Mouse (Mus musculus) kidney, embryonic 16.5 days (tissue): Measurements from ENCODE around the gene Bckdhb. TPM values are rescaled to one million over a fixed set of nuclear protein-coding genes. Genes with fewer than 3 reads are reported as not detected.
A peak's percentile ranks its signal among the peaks of the same experiment; 100 is the strongest.

ENCODE experiments used
- ATAC-seq: fragments of 200-750 bp; cut with Nextera tagmentation; 2 replicates; pipeline ENCODE4 v1.8.0; 2017; ENCODE audit warnings: moderate TSS enrichment; ENCODE audit not compliant: low FRiP score, low TSS enrichment
- H3K27ac ChIP-seq: fragments of 300-500 bp; sonication (generic); 2 replicates; pipeline ENCODE4 v1.5.1; 2014; ENCODE audit warnings: low read length
- H3K27me3 ChIP-seq: fragments of 300-500 bp; sonication (generic); 2 replicates; pipeline ENCODE4 v1.6.1; 2014; ENCODE audit warnings: low read length, control low read depth, mixed read lengths; ENCODE audit not compliant: insufficient read depth
- H3K36me3 ChIP-seq: fragments of 300-500 bp; sonication (generic); 2 replicates; pipeline ENCODE4 v1.6.1; 2014; ENCODE audit warnings: low read length, control low read depth, mixed read lengths; ENCODE audit not compliant: insufficient read depth
- H3K4me1 ChIP-seq: fragments of 300-500 bp; sonication (generic); 2 replicates; pipeline ENCODE4 v1.6.1; 2014; ENCODE audit warnings: low read length, control low read depth, mixed read lengths; ENCODE audit not compliant: insufficient read depth
- H3K4me2 ChIP-seq: fragments of 300-500 bp; sonication (generic); replicated peaks from 2 replicates; pipeline ENCODE4 v1.6.1; 2014; ENCODE audit warnings: low read depth, low read length
- H3K4me3 ChIP-seq: fragments of 300-500 bp; sonication (generic); 2 replicates; pipeline ENCODE4 v1.5.1; 2014; ENCODE audit warnings: mild to moderate bottlenecking, low read length
- H3K9ac ChIP-seq: fragments of 300-500 bp; sonication (generic); replicated peaks from 2 replicates; pipeline ENCODE4 v1.6.1; 2014; ENCODE audit warnings: low read length
- H3K9me3 ChIP-seq: fragments of 300-500 bp; sonication (generic); 2 replicates; pipeline ENCODE4 v1.6.1; 2016; ENCODE audit warnings: low read length, control low read depth
- WGBS: fragments of 180-500 bp; shearing (Covaris S2); extraction: QIAGEN DNeasy Blood & Tissue Kit; methylation state at CpG from one replicate; pipeline ENCODE4 v1.1.7; 2014; 5-methylcytosine and 5-hydroxymethylcytosine counted together
- polyA plus RNA-seq: library from polyadenylated mRNA; unstranded; fragments of >200 nt; fragmentation: Nextera tagmentation; extraction: Ambion mirVana; gene quantifications from 2 replicates; pipeline ENCODE4 v1.2.1, GENCODE M21; 2015

Gene Bckdhb
- polyA plus RNA-seq, result 51.2 and 57.0 TPM in 2 replicates

DNA sequence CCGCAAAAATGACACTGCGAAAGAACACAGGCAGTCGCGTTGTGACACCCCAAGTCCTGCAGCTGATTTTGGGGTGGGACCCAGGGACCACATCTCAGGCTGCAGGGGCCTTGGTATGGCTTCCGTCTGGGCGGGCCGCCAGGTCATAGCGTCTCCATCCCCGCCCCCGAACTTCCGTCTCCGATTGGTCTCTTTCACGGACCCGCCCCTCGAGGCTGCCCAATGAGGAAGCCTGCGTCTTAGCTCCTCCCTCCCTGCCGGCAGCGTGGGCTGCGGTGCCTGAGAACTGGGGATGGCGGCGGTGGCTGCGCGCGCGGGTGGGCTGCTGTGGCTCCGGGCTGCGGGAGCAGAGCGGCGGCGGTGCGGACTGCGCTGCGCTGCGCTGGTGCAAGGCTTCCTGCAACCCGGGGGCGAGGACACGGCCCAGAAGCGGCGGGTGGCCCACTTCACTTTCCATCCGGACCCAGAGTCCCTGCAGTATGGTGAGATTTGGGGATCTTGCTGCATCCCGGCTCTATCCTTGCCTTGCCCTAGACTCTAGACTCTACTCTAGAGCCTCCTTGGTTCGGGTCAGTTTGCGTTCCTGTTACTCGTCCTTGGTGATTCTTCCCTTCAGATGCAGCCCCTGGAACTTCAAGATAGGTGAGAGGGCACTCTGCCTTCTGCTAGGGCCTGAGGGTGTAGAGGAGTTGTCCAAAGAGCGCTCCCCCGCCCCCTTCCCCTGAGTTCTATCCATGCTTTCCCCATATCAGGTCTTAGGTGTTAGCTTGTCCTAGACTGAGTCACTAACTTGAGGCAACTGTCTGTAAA is at the start of gene Bckdhb:
Bckdhb (plus strand) TSS at position 268 of the 810 bp plus-strand sequence.
- Histone ChIP-seq H3K36me3 (no peaks in the 10 kb centered on the region), H3K9ac (peak within 1 kb of the TSS; percentile 83), H3K27me3 (no peaks in the 10 kb centered on the region), H3K4me1 (peaks cover 5% of the 10 kb centered on the region), H3K4me2 (peak within 1 kb of the TSS; percentile 82), H3K9me3 (no peaks in the 10 kb centered on the region), H3K4me3 (peak within 1 kb of the TSS; percentile 82), H3K27ac (no peak within 1 kb of the TSS)
- 1% methylated on average over 46 of the region's 46 CpGs for WGBS
- ATAC-seq, result peak; percentile 99

DNA sequence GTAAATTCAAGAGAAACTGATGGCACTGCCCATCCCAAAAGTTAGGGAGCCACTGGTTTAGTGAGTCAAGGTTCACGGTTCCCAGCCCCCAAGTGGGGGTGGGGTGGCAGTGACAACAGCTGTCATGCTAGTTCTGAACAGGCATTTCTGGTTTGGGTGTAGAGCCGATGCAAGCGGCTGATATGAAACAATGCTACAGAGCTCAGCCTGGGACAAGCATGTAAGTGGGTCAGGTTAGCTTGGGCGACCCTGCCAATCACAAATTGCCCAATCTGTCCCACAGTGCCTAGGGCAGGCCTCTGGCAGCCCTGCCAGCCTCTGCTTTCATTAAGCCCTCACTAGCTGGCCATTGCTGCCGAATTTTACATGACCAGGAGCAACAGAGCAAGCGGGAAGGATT is 42.8 kb upstream of the Bckdhb start:
- 84% methylated on average over 6 of the region's 6 CpGs for WGBS
- H3K9me3 ChIP-seq, result no peaks in the 10 kb centered on the region
- H3K9ac ChIP-seq, result no peak overlapping the region
- ATAC-seq, result no peak
- H3K4me2 ChIP-seq, result no peak overlapping the region
- H3K36me3 ChIP-seq, result no peaks in the 10 kb centered on the region
- H3K4me1 ChIP-seq, result no peaks in the 10 kb centered on the region
- no peaks in the 10 kb centered on the region for H3K27me3 ChIP-seq
- H3K27ac ChIP-seq, result no peak overlapping the region
- H3K4me3 ChIP-seq, result no peak overlapping the region

DNA sequence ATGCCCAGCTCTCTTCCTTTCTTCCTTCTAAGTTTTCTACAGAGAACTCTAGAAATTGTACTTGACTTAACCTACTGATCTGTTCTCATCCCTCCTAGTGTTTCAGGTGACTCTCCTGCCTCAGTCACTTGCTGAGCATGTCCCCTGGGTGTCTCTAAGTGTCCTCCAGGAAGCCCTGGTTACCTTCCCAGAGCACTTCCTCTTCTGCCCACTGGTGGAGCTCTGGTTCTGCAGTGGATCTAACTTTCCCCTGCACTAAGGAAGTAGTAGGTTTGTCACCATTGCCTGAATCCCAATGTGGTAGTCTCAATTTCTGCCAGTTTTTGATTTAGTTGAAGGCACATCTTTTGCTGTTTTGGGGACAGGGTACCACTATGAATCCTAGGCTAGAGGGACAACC is 38.8 kb upstream of the Bckdhb start:
- Histone ChIP-seq H3K9me3 (no peaks in the 10 kb centered on the region), H3K27me3 (no peaks in the 10 kb centered on the region), H3K9ac (no peak overlapping the region), H3K27ac (no peak overlapping the region), H3K4me1 (no peaks in the 10 kb centered on the region), H3K36me3 (no peaks in the 10 kb centered on the region), H3K4me2 (no peak overlapping the region), H3K4me3 (no peak overlapping the region)
- no peak for ATAC-seq

DNA sequence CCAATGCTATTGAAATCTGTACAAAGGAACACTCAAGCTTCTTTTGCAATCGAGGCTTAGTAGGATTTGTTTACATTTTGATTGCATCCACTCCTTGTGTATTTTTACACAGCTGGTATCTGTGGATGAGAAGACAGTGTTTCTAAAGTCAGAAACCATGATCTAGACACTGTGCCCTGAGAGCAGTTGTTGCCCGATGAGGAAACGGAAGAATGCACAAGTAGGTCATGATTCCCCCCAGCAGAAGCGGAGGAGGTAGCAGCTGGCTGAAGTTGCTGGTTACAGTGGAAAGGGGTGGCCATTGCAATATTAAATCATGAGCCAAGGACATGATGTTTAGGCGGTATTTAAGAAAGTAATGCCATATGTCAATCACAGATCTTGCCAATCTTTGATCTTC is 36.7 kb upstream of the Bckdhb start:
- Histone ChIP-seq H3K9me3 (no peaks in the 10 kb centered on the region), H3K4me1 (no peaks in the 10 kb centered on the region), H3K4me2 (no peak overlapping the region), H3K9ac (no peak overlapping the region), H3K36me3 (no peaks in the 10 kb centered on the region), H3K4me3 (no peak overlapping the region), H3K27ac (no peak overlapping the region), H3K27me3 (no peaks in the 10 kb centered on the region)
- 74% methylated on average over 5 of the region's 5 CpGs for WGBS
- ATAC-seq, result no peak

DNA sequence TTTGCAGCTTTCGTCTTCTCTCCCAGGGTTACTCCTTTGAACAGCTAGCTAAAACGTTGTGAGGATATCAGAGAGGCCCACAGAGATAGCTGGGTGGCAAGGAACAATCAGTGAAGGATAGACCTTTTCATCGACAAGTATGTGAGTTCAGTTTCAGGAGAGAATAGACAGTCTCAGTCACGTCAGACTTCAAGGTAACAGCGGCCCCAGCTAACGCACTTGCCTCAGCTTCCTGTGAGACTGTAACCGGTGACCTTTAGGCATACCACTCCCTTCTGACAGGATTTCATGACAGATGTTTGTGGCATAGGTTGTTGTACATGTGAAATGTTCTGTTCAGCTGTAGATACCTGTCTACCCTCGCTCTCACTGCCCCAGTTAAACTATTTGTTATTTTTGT is 31.9 kb upstream of the Bckdhb start:
- no peak overlapping the region for H3K4me3 ChIP-seq
- no peaks in the 10 kb centered on the region for H3K27me3 ChIP-seq
- ATAC-seq, result no peak
- H3K27ac ChIP-seq, result no peak overlapping the region
- no peaks in the 10 kb centered on the region for H3K4me1 ChIP-seq
- no peaks in the 10 kb centered on the region for H3K36me3 ChIP-seq
- H3K9ac ChIP-seq, result no peak overlapping the region
- WGBS, result 71% methylated on average over 8 of the region's 8 CpGs
- no peaks in the 10 kb centered on the region for H3K9me3 ChIP-seq
- no peak overlapping the region for H3K4me2 ChIP-seq

DNA sequence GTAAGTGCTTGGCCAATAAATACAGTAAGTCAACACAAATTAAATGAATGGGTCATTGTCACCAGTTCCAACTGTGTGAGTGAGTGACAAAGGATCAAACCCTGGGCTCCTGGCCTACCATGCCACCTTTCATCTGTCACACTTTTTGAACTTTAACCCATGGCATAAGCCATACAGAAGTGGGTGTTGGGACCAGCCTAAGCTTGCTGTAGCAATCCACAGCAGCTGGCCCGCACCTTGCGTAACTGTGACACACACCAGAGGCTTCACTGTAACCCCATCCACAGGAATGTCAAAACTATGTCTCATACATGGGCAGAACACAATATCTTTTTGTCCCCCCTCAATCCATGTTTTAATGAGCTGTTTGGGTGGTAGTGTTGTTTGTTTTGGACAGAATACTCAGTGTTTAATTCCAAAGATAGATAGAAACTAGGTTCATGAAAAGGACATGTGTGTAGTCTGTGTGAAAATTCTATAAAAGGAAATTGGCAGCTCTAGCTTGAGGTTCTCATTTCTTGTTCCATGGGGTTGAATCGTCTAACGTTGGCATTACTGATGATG is 31.1 kb upstream of the Bckdhb start:
- H3K36me3 ChIP-seq, result no peaks in the 10 kb centered on the region
- 69% methylated on average over 4 of the region's 4 CpGs for WGBS
- ATAC-seq, result no peak; the same call in 1 of the 2 replicates

DNA sequence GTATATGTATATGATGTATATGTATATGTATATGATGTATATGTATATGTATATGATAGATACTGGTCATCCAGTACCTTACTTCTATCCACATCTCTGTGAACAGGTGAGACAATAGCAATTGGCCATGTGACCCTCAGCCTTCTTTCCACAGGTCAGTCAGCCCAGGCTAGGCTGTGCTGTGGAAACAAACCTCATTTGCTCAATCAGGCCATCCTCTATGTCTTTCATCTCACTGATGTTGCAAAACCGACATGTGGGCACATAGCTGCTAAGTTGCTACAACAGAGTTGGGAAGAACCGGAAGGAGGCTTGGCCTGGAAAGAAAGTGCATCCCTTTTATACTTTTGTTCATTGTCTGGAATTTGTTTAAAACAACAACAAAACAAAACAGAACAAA is 22.9 kb upstream of the Bckdhb start:
- ATAC-seq, result no peak
- no peaks in the 10 kb centered on the region for H3K36me3 ChIP-seq
- no peaks in the 10 kb centered on the region for H3K9me3 ChIP-seq
- no peaks in the 10 kb centered on the region for H3K4me1 ChIP-seq
- no peak overlapping the region for H3K27ac ChIP-seq
- H3K4me2 ChIP-seq, result no peak overlapping the region
- no peak overlapping the region for H3K9ac ChIP-seq
- WGBS, result 87% methylated on average over 2 of the region's 2 CpGs
- no peak overlapping the region for H3K4me3 ChIP-seq
- no peaks in the 10 kb centered on the region for H3K27me3 ChIP-seq

More for the DNA sequence above, 31.1 kb upstream of the Bckdhb start:
- H3K27ac ChIP-seq, result no peak overlapping the region
- H3K4me1 ChIP-seq, result no peaks in the 10 kb centered on the region
- H3K27me3 ChIP-seq, result no peaks in the 10 kb centered on the region
- no peak overlapping the region for H3K4me3 ChIP-seq
- H3K4me2 ChIP-seq, result no peak overlapping the region
- H3K9me3 ChIP-seq, result no peaks in the 10 kb centered on the region
- H3K9ac ChIP-seq, result no peak overlapping the region

DNA sequence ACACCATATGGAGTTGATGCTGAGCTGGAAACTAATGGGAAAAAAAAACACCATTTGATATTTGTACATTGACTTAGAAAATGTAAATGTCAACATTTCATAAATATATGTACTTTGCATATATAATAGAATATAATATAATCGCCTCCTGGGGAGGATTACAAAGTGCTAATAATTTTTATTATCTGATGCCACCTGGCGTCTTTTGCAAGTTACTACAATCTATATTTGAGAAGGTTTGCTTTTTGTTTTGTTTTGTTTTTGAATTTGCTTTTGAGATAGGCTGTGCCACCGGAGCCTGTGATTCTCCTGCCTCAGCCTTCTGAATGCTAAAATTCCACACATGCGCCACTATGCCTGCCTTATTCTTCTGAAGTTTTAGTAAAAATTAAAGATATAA is 19.1 kb upstream of the Bckdhb start:
- WGBS, result 68% methylated on average over 4 of the region's 4 CpGs
- Histone ChIP-seq H3K9me3 (no peaks in the 10 kb centered on the region), H3K4me1 (no peaks in the 10 kb centered on the region), H3K4me3 (no peak overlapping the region), H3K27me3 (no peaks in the 10 kb centered on the region), H3K4me2 (no peak overlapping the region), H3K27ac (no peak overlapping the region), H3K9ac (no peak overlapping the region), H3K36me3 (no peaks in the 10 kb centered on the region)
- no peak for ATAC-seq

DNA sequence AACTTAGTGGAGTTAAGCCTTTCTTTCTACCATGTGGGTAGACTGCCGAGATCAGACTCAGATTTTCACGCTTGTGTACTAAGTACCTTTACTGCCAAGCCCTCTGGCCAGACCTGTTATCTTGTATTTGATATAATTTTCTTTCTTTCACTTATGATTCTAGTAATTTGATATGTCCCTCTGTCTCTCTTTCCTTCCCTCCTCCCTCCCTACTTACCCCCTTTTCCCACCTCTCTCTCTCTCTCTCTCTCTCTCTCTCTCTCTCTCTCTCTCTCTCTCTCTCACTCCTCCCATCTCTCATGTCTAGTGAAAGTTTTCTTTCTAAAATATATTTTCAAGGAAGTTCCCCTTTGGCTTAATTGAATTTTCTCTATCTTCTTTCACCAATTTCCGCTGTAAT is 17.9 kb upstream of the Bckdhb start:
- Histone ChIP-seq H3K4me3 (no peak overlapping the region), H3K36me3 (no peaks in the 10 kb centered on the region), H3K9me3 (no peaks in the 10 kb centered on the region), H3K9ac (no peak overlapping the region), H3K27me3 (no peaks in the 10 kb centered on the region), H3K27ac (no peak overlapping the region), H3K4me2 (no peak overlapping the region), H3K4me1 (no peaks in the 10 kb centered on the region)
- WGBS, result 68% methylated on average over 3 of the region's 3 CpGs
- ATAC-seq, result no peak

DNA sequence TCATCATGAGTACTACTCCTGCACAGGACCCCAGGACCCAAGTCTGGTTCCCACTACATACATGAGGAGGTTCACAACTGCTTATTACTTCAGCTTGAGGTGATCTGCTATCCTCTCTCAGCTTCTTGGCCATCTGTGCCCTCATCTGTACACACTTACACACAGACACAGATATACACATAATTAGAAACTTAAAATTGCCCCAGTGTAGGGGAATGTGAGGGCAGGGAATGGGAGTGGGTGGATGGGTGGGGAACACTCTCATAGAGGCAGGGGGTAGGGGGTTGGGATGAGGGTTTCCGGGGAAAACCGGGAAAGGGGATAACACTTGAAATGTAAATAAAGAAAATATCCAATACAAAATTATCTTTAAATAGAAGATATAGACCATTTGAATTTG is 15.1 kb upstream of the Bckdhb start:
- no peak for ATAC-seq
- Histone ChIP-seq H3K27ac (no peak overlapping the region), H3K9ac (no peak overlapping the region), H3K4me3 (no peak overlapping the region), H3K4me2 (no peak overlapping the region), H3K4me1 (no peaks in the 10 kb centered on the region), H3K36me3 (no peaks in the 10 kb centered on the region), H3K9me3 (no peaks in the 10 kb centered on the region), H3K27me3 (no peaks in the 10 kb centered on the region)
- 87% methylated on average over 2 of the region's 2 CpGs for WGBS
